Mouse (Mus musculus) T-helper 1 cell (primary cell): Measurements from ENCODE around the gene Nol12.

Experiments used
- in situ Hi-C: fragments of 300-600 bp; cut with MboI, MseI; formaldehyde crosslinking; loops from one replicate; pipeline ENCODE4 v1.15.1; 2025; ENCODE audit warnings: high pct_unique_total_duplicates

The Nol12 gene

DNA sequence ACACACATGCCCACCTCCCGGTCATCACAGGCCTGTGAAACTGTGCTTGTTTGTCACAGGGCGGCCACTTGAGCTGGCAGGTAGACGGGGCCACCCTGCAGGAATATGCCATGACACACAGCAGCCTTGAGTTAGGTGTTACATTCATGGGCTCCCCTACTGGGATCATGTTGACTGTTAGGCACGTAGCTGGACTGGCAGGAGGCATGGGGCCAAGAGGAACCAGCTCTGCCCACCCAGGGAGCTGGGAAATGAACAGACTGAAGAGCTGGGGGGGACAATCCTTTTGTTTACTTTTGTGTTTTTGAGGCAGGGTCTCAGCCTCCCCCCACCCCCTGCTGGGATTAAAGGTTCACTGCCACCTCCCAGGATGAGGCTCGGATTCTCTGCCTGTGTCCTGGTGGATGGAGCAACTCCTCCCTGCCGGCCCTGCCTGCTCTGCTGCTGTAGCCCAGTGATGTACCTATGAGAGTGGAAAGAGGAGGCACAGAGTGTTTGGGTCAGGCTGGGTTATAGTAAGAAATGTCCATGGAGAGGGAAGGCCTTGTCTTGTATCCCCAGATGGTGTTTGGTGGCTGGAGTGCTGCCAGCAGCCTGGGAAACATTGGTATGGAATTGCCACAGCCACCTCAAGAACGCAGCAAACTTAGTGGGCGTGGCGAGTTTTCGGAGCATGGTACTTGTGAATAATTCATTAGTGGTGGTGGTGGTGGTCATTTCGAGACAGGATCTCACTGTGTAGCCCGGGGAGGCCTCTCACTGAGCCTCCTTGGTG, 18.5 kb upstream of the Nol12 start:
- in situ Hi-C loops, result no loop called here

DNA sequence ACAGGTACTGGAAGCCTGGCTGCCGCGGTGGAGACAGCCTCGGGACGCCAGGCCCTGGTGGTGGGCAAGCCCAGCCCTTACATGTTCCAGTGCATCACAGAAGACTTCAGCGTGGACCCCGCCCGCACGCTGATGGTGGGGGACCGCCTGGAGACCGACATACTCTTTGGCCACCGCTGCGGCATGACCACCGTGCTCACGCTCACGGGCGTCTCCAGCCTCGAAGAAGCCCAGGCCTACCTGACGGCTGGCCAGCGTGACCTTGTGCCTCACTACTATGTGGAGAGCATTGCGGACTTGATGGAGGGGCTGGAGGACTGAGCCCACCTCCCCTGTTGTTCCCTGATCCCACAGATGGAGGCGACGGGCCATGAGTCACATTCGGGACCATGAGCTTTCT, 16.6 kb upstream of the Nol12 start:
- in situ Hi-C loops, result no loop called here

DNA sequence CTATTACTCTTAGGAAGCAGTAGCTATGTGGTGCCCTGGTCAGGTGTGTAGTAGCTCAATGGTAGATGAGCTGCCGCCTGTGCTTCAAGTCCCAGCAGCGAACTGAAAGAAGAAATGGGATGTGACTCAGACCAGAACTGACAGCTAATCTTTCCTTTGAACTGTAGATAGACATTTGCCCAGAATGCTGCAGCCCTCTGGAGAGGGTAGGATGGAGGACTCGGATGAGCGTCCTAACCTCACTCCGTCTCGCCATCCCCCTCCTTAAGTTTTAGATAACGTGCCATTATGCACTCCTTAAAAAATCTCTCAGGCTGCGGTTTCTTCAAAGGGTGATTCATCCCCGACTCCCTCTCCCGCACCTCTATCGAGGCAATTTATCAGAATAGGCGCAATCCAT, 14.8 kb upstream of the Nol12 start:
- in situ Hi-C loops, result no loop called here

DNA sequence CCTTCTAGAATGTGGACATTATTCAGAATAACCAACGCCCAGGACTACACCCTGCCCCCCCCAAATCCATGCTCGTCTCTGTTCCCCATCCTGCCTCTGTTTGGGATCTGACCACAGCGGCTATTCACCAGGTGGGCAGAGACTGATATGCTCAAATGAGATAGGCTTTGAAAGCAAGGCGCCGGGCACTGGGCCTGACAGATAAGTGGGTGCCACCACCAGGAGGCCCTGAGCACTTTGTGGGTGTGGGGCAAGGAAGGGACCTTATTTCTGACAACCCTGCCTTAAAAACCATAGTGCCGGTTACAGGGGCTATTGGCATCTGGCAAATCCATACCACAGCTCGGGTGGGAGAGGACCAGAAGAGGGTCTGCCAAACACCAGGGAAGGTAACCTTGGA, 12.0 kb upstream of the Nol12 start:
- in situ Hi-C loops, result no loop called here

DNA sequence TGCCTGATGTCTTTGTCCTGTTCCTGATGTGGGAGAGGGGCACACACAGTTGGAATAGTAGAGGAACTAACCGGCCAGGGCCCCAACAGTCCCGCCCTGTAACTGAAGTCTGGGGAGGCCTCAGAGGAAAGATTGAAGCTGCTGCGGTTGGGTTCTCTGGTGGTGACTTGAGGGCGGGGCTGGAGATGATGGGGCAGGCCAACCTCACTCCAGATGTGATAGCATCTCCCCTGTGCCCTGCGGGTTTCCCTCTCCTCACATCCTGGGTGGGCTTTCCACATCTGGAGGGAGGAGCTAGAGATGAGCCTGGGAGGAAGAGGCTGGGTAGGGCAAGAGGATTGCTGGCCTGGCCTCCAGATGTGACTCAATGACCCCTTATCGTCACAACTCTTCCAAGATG, 11.1 kb upstream of the Nol12 start:
- in situ Hi-C loops, result no loop called here

DNA sequence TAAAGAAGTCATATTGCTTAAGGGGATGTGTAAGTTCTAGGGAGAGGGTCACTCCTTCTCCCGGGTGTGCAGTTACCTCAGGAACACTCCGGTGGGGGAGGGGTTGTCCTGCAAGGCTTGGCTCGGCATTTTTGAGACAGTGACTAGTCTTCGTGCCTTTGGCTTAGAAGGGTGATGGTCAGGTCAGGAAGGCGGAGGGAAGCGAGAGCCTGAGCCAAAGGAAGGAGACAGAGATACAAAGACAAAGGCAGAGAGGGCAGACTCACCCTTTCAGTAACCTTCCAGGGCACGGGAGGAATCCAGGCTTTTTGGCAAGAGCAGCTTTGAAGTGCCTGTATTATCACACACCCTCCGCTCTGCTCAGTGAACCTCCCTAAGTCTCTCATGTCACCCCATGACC, 9.6 kb upstream of the Nol12 start:
- in situ Hi-C loops, result no loop called here

DNA sequence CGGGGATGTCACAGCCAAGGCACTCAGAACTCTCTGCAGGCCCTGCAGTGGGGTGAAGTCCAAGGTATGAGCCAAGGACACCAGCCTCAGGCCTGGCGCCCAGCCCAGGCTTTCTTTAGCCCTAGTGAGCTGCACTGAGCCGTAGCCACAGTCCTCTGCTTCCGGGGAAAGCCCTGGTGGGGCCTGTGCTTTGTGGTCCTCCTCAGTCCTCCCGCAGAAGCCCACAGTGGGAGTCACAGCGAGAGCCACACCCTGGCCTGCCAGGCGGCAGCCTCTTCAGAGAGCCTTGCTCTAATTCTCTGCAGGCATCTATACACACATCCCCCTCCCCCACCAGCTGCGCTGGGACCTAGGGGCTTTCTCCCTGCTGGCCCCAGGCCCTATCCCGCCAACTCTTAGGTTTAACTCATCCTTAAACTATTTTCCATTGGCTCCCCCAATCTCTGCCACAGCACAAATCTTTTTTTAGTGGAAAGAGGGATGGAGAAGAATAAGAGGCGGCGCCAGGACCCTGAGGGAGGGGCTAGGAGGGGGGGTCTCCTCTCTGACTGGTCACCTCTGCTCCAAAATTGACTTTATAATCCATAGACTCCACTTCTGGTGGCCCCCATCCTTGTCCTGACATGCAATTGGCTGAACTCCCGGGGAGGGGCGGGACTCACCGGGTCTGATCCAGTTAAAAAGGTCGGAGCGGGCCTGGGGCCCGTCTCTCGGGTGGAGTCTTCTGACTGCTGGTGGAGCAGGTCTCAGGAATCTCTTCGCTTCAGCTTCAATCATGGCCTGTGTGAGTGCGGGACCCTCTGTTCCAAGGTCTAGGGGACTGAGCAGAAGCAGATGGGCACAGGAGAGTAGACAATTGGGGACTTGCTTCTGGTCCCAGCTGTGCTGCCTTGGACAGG, 8.5 kb upstream of the Nol12 start, which contains the start of gene Lgals1:
Gene Lgals1, plus strand, starts transcription at position 705 of the 899 bp plus-strand sequence.
- in situ Hi-C loops, result no loop called here

DNA sequence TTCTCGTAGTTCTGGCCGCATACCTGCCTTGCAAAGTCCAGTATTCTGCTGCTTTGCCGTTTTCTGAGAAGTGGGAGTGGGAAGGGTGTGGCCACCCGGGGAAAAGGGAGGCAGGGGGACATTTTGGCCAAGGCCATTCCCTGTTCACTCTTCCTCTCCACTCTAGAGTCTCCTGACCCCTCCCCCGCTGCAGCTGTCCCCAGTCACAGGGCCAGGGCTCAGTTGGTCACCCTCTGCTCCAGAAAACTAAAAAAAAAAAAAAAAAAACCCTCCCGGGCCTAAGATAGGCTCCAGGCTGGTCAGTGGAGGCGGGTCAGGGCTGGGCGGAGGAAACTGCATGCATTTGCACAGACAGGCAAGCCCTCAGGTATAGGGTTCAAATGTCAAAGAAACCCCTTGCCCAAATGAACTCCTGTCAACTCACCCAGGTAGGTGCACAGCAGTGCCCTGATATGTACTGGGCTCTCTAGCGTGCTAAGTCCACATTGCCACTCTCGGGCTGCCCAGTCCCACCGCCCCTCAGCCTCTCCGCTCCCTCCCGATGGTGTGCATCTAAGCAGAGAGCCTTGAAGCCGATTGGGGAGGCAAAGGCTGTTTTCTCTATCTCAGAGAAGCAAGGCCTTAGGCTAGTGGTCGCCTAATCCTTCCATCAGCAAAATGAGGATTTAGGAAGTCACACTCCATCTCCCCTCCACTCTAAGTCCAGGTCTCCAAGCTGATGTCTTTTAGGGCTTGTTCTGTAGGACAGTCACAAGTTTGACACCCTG, 7.5 kb upstream of the Nol12 start:
- in situ Hi-C loops, result no loop called here

DNA sequence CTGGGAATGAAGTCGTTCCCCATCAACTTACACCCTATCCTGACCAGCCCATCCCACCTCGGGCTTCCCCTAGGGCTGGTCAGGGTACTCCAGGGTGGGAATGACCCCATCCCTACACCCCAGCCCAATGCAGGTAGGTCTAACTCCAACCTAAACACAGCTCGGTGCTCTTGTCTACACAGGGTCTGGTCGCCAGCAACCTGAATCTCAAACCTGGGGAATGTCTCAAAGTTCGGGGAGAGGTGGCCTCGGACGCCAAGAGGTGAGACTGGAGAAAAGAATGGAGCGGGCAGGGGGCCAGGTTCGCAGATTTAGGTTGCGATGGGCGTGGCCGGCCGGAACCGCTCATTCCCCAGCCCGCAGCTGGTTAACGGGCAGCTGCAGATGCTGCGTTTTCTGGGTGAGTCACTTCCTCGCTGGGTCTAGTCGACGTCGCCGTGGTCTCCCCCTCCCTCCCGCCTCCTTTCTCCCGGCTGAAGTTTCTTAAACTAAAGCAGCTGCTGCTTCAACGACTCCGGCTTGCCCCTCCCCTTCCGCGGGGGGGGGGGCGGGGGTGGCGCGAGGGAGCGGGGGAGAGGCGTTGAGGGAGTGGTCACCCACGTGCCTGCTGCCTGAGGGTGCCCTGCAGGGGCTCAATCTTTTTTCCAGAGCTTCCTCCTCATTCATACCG, 6.8 kb upstream of the Nol12 start:
- in situ Hi-C loops, result no loop called here

DNA sequence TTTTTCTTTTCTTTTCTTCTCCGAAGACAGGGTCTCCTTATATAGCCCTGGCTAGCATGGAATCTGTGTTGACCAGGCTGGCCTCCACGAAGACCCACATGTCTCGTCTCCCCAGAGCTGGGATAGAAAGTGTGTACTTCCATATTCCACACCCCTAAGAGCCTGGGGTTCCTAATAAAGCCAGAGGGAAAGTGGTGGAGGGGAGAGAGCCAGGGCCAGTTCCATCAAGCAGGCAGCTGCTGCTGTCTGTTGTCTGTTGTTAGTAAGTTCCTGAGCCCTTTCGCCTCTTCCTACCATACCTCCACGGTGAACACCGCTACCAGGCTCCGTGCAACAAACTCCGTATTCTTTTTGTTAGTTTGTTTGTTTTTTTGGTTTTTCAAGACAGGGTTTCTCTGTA, 6.2 kb upstream of the Nol12 start:
- in situ Hi-C loops, result no loop called here

DNA sequence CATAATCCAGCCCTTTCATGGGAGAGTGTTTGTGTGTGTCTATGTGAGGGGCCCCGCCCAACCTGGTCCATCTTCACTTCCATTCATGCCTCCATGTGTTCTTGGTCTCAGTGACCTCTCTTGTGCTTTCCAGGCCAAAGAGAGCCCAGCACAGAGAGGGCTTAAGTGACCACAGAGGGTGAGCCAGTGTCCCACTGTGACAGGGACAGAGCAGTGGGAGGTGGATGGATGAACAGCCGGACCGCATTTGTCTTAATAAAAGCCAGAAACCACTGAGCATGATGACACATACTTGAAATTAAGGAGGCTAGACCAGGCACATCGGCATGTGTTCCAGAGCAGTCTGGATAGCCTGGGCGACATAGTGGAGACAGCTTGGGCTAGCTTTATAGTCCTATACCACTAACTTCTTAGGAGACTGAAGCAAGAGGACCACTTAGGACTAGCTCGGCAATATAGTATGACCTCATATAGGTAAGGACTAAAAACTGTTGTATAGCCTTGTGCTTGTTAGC, 4.5 kb upstream of the Nol12 start:
- in situ Hi-C loops, result no loop called here

DNA sequence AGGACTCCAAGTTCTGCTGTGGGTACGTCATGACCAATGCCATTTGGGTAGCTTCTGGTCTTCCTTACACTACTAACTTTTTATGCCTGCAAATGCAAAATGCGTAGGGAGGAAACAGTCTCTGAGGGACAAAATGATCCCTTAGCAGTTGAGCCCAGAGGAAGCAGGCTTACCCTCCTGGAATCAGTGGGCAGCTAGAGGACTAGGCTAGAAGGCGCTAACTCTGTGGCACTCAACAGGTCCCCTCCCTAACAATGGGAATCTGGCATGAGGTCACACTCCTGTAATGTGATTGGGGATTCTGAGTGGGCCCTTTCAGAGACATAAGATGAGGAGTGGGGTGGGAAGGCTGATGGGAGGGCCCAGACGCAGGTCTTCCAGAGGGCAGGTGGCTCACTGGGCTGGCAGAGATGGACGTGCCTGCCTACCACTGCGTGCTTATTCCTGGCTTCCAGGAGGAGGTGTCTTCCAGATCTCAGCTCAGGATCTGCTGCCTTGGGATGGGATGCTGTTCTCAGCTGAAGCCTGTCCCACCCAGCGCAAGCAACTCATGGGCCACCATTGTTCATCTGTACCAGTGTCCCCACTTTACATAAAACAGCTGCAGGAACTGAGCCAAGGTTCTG, 3.8 kb upstream of the Nol12 start:
- in situ Hi-C loops, result no loop called here

DNA sequence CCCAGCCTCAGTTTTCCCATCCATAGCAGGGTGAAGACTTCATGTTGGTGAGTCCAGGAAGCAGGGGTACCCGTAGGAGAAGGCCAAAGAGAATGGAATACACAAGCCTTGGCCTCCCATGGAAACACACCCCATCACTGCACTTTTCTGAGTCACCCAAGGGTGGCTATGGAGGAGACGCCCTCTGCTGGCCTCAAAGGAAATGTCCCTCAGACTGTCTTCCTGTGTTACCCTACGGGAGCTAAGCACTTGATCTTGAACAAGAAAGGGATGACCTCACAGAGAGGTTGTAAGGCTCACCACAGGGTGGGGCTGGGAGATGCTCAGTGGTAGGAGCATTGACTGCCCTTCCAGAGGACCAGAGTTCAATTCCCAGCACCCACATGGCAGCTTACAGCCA, 3.2 kb upstream of the Nol12 start:
- in situ Hi-C loops, result no loop called here

DNA sequence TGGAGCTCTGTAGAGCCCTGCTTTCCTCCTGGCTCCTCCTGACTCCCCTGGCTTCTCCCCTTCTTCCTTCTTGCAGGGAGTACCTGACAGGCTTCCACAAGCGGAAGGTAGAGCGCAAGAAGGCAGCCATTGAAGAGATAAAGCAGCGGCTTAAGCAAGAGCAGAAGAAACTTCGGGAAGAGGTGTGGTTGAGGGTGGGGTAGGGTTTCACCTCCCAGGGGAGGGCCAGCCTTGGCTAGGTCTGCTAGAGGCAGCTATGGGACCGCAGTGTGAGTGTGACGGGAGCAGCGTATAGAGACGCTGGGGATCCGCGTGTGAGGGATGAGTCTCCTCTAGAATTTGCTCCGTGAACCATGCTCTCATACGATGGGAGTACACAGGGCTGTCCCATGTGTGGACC, 1.7 kb downstream of the Nol12 start:
- in situ Hi-C loops, result no loop called here

DNA sequence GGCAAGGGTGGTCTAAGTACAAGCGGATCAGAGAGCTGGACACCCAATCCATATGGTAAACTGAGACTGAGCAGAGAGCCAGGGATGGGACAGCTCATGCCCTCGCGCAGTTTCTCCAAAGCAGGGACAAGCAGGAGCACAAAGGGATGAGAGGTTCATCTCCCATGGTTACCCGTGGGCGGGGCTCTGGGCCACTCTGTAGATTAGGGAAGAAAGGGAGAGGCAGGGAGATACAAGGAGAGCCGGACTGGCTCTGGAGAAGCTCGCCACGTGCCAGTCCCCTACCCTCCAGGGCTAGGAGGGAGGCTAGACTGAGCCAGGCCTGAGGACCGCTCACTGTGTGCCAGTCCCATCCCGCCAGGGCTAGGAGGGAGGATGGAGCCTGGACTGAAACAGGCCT, 2.6 kb downstream of the Nol12 start:
- in situ Hi-C loops, result no loop called here

DNA sequence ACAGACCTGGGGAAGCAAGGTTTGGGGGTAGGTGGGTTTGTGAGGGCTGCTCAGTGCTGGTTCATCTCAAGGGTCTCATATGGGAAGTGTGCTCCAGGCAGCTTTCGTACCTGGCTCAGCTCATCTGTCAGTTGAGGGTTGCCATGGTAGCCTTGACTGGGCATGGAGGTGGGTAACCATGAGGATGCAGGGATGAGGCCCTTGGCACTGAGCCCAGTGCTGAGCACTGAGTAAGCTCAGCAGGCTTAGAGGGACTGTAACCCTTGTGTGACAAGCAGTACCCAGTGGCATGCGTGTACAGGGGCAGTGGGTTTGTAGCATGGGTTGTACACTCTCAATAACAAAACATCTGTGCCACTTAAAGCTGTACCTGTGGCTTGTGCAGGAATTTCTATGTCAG, 3.2 kb downstream of the Nol12 start:
- in situ Hi-C loops, result no loop called here

DNA sequence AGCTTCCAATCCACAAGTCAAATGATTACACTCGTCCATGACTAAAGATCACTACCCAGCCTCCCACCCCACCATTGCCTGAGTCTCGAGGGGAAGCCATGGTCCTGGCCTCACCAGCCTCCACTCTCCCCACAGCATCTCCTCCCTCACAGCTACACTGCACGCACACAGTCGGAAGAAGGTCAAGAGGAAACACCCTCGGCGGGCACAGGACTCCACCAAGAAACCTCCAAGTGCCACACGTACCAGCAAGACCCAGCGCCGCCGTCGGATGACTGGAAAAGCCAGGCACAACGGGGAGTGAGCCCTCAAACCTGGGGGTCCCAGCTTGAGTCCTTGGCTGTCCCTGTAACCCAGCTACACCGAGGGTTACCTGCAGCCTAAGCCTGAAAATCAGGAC, 5.6 kb downstream of the Nol12 start:
- in situ Hi-C loops, result no loop called here

DNA sequence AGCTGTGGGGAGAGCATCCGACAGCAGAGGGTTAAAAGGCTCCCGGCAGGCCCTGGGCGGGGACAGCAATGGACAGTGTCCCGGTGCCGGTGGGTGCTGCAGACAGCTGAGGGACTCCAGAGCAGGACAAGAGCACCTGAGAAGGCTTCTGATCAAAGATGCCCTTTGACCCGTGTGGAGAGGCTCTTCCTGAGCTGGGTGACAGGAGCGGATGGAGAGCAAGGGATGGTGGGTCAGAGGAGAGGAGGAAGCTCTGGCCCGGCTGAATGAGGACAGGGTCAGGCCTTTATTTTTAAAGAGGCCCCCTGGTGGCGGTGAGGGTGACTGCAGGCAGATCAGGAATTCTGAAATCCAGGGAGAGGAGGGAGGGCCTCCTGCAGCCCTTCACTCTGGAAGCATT, 7.9 kb downstream of the Nol12 start:
- in situ Hi-C loops, result no loop called here

DNA sequence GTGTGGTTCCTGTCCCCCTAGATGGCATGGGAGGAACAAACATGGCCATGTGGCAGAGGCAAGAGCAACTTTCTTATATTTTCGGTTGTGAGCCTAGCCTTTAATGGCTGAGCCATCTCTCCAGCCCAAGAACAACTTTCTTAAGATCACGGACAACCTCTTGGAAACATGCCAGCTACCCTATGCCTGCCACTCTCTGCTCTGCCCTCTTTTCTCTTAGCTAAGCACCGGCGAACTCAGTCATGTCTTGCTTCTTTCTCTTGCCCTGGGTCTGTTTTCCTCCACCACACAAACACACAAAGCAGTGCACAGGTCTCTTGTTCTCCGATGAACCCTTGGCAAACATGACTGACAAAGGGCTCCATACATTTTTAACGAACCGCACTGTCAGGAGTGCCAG, 11.5 kb downstream of the Nol12 start:
- in situ Hi-C loops, result no loop called here

DNA sequence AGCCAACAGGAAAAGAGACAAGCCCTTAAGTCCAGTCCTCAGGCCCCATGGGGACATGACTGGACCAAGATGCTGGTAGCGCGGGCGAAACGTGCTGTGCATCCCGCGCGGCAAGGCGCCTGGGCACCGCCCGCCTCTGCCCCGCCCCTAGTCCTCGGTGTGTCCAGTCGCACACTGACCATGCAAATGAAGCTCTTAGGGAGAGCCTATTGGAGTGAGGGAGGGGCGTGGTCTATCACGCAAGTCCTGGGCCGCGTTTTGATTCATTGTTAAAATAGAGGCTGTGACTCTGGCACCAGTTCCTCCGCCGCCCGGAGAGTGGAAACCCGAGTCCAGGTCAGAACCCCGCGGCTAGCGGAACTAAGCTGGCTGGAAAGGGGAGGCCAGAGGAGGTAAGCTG, 12.9 kb downstream of the Nol12 start, which contains the start of gene Triobp:
Gene Triobp, plus strand, starts transcription at position 68 of the 400 bp plus-strand sequence.
- in situ Hi-C loops, result no loop called here

DNA sequence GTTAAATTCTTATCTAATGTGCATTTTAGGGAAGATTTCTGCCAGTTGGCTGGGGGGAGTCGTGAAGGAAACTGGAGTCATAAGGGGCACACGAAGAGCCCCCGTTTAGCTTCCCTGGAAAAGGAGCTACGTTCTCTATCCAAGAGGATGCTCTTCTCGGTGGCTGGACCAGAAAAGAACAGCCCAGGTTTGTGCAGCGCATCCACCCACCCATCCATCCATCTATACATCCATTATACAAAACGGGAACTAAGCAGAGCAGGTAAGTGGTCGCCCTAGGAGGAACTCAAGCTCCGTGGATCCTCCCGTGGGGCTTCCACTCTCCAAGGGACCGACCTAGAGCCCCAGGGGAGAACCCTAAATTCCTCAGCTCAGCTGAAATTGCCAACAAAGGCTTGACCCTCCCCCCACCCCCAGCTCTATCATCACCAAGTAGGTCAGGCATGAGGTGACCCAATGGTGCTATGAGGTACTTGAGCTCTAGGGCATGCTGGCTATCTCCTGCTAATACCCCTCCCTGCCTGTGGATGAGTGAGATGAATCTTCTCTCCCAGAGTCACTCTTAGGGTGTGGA, 13.5 kb downstream of the Nol12 start:
- in situ Hi-C loops, result no loop called here
